Mouse (Mus musculus) lung, adult 2 months (tissue): ENCODE data around the gene Gm19345.

ENCODE experiments used
- CTCF ChIP-seq: fragments of 200-500 bp; IDR thresholded peaks from 2 replicates; pipeline ENCODE4 v1.5.1; 2011; ENCODE audit warnings: mild to moderate bottlenecking, low read length, control low read depth; ENCODE audit not compliant: insufficient read depth
- POLR2A ChIP-seq: fragments of 200-500 bp; IDR thresholded peaks from 2 replicates; pipeline ENCODE4 v1.6.1; 2011; ENCODE audit warnings: low read depth, mild to moderate bottlenecking, control low read depth, low read length, borderline replicate concordance; ENCODE audit errors: extremely low read depth

- TF ChIP-seq POLR2A (peak; percentile 46; the same call in 1 of the 2 replicates), CTCF (no peak)
These were observed 29.2 kb upstream of the Gm19345 start, which contains the start of gene Bcl3 for GRCm38 (mm10) chr7:19822604-19823058.
